Mouse (Mus musculus) lung, adult 2 months (tissue): ENCODE measurements around the gene Gm3543.
"Not testable (repeated sequence)": the region's sequence is repeated elsewhere in the genome, so short reads cannot be mapped to it uniquely, and the experiment has no call there.

Source experiments
- CTCF ChIP-seq: fragments of 200-500 bp; IDR thresholded peaks from 2 replicates; pipeline ENCODE4 v1.5.1; 2011; ENCODE audit warnings: mild to moderate bottlenecking, low read length, control low read depth; ENCODE audit not compliant: insufficient read depth
- POLR2A ChIP-seq: fragments of 200-500 bp; IDR thresholded peaks from 2 replicates; pipeline ENCODE4 v1.6.1; 2011; ENCODE audit warnings: low read depth, mild to moderate bottlenecking, control low read depth, low read length, borderline replicate concordance; ENCODE audit errors: extremely low read depth

DNA sequence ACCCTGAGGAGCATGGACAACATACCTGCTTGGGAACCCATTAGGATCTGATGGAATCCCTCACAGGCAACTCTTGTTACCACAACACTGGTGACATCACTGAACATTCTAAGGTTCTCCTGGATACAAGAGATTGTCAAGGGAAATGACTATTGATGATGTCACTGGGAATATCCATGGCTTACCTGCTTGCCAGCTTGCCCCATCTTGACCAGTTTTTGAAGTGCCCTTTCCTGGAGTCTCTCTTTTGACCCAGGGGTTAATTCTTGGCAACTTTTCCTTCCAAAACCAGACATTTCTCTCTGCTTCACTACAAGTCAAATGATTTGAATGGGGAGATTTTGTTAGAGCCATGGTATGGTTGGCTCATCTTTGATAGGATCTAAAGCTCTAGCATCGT is at the start of gene Gm3543:
- not testable (repeated sequence) for TF ChIP-seq POLR2A, CTCF
